Mouse (Mus musculus) olfactory bulb, adult 2 months (tissue): ENCODE data around the gene Mrps14.

Experiments
- CTCF ChIP-seq: fragments of 200-500 bp; IDR thresholded peaks from 2 replicates; pipeline ENCODE4 v1.5.1; 2012; ENCODE audit warnings: low read depth, mild to moderate bottlenecking, low read length, moderate library complexity; ENCODE audit not compliant: insufficient read depth
- POLR2A ChIP-seq: fragments of 200-500 bp; IDR thresholded peaks from 2 replicates; pipeline ENCODE4 v1.6.1; 2012; ENCODE audit warnings: mild to moderate bottlenecking, low read depth, low read length, moderate library complexity; ENCODE audit not compliant: insufficient read depth

GRCm38 (mm10) chr1:160211597-160212122 is 16.6 kb downstream of the Mrps14 start:
- TF ChIP-seq CTCF, result no peak
- TF ChIP-seq POLR2A, result no peak
